ENCODE assay signal across 8 mouse cellular contexts in genomic region chr15:77156525-77156924, GRCm38 (mm10).
DNase-seq lines count a peak whose midpoint lies in the region; ATAC-seq lines count a peak whose summit lies in the region.

No protein-coding gene starts in this region.

- peak overlapping the region; percentile 30; the same call in 1 of the 2 replicates for H3K27ac ChIP-seq in midbrain, embryonic 13.5 days
- no peak overlapping the region for H3K27ac ChIP-seq in midbrain, embryonic 11.5 days (ENCODE audit: low read depth, low read length)
- H3K27ac ChIP-seq in heart, embryonic 11.5 days (ENCODE audit: low read depth, low read length) = peak overlapping the region; percentile 51; the same call in 1 of the 2 replicates

- 49% methylated on average over 3 of the region's 3 CpGs for WGBS in midbrain, embryonic 13.5 days
- WGBS in midbrain, embryonic 11.5 days = 70% methylated on average over 3 of the region's 3 CpGs
- 26% methylated on average over 3 of the region's 3 CpGs for WGBS in heart, embryonic 11.5 days (ENCODE audit: insufficient replicate concordance)

- H3K9me3 ChIP-seq in midbrain, embryonic 13.5 days = no peaks in the 10 kb centered on the region
- H3K9me3 ChIP-seq in midbrain, embryonic 11.5 days (ENCODE audit: control insufficient read depth, low read length) = no peaks in the 10 kb centered on the region
- H3K9me3 ChIP-seq in heart, embryonic 11.5 days (replicated peaks; ENCODE audit: control insufficient read depth, low read length) = no peaks in the 10 kb centered on the region

- no peaks in the 10 kb centered on the region for H3K36me3 ChIP-seq in midbrain, embryonic 13.5 days
- no peaks in the 10 kb centered on the region for H3K36me3 ChIP-seq in midbrain, embryonic 11.5 days (ENCODE audit: control insufficient read depth, insufficient read depth, low read length)
- no peaks in the 10 kb centered on the region for H3K36me3 ChIP-seq in heart, embryonic 11.5 days (ENCODE audit: control insufficient read depth, insufficient read depth, low read length)

- H3K9ac ChIP-seq in midbrain, embryonic 13.5 days (replicated peaks) = 0 out of 2 replicates have a peak overlapping the region, but pooled peaks have one; percentile 4
- no peak overlapping the region for H3K9ac ChIP-seq in midbrain, embryonic 11.5 days (ENCODE audit: low read length)
- no peak overlapping the region for H3K9ac ChIP-seq in heart, embryonic 11.5 days (ENCODE audit: low read depth, low read length)

- H3K4me3 ChIP-seq in midbrain, embryonic 13.5 days (replicated peaks) = no peak overlapping the region
- H3K4me3 ChIP-seq in midbrain, embryonic 11.5 days (ENCODE audit: low read depth, low read length) = no peak overlapping the region
- no peak overlapping the region for H3K4me3 ChIP-seq in heart, embryonic 11.5 days (ENCODE audit: low read depth, low read length)

- no peak overlapping the region for H3K4me2 ChIP-seq in midbrain, embryonic 13.5 days (replicated peaks)
- no peak overlapping the region for H3K4me2 ChIP-seq in midbrain, embryonic 11.5 days
- no peak overlapping the region for H3K4me2 ChIP-seq in heart, embryonic 11.5 days

- H3K4me1 ChIP-seq in midbrain, embryonic 13.5 days (replicated peaks) = peaks cover 22% of the 10 kb centered on the region
- peaks cover 10% of the 10 kb centered on the region for H3K4me1 ChIP-seq in midbrain, embryonic 11.5 days (ENCODE audit: control insufficient read depth, insufficient read depth, low read length)
- peaks cover 28% of the 10 kb centered on the region for H3K4me1 ChIP-seq in heart, embryonic 11.5 days (ENCODE audit: control insufficient read depth, insufficient read depth, low read length)

- DNase-seq in midbrain, embryonic 11.5 days (ENCODE audit: low spot score, missing footprints) = no peak
- DNase-seq in cerebellum, postnatal 25 days = peak; percentile 43 to 76
- peak; percentile 78 for DNase-seq in kidney, postnatal 14 days
- DNase-seq in skeletal muscle tissue, adult 2 months (ENCODE audit: low read depth, low spot score) = peak; percentile 78
- no peak for DNase-seq in embryo, embryonic 11 days

- no peaks in the 10 kb centered on the region for H3K27me3 ChIP-seq in midbrain, embryonic 13.5 days
- H3K27me3 ChIP-seq in midbrain, embryonic 11.5 days (ENCODE audit: control insufficient read depth, insufficient read depth, low read length) = no peaks in the 10 kb centered on the region
- H3K27me3 ChIP-seq in heart, embryonic 11.5 days (ENCODE audit: control insufficient read depth, insufficient read depth, low read length) = no peaks in the 10 kb centered on the region

- ATAC-seq in midbrain, embryonic 13.5 days = no peak
- no peak for ATAC-seq in midbrain, embryonic 11.5 days (ENCODE audit: low FRiP score)
- no peak for ATAC-seq in heart, embryonic 11.5 days (replicated peaks; ENCODE audit: insufficient number of reproducible peaks, low FRiP score, low TSS enrichment)
- ATAC-seq in megakaryocyte-erythroid progenitor cell, adult 5-6 weeks (replicated peaks; ENCODE audit: low FRiP score, low TSS enrichment, poor library complexity, severe bottlenecking) = no peak

Comparison
In these comparisons a context has a peak if more than half of its experiments do, and no peak if none do; other contexts are left out.
1. DNase-seq: peak in cerebellum, postnatal 25 days (2 of 2), kidney, postnatal 14 days (single experiment) and skeletal muscle tissue, adult 2 months (single experiment); none in midbrain, embryonic 11.5 days (single experiment) and embryo, embryonic 11 days (single experiment).